Mouse (Mus musculus): ENCODE measurements around the gene Olfr725.

The Olfr725 gene

GRCm38 (mm10) chr14:50040275-50040674 lies at the start of gene Olfr725:
TSS of gene Olfr725 (minus strand) at chr14:50040375.
- DNase-seq (ENCODE audit: low spot score in 2 of 2) = no peak

- no peak for DNase-seq (ENCODE audit: low spot score in 2 of 2)
Measured at GRCm38 (mm10) chr14:50062733-50063104, 22.5 kb upstream of the Olfr725 start.

- DNase-seq (ENCODE audit: low spot score in 2 of 2) = no peak
Measured at GRCm38 (mm10) chr14:50061955-50062732, 22.0 kb upstream of the Olfr725 start.

DNA sequence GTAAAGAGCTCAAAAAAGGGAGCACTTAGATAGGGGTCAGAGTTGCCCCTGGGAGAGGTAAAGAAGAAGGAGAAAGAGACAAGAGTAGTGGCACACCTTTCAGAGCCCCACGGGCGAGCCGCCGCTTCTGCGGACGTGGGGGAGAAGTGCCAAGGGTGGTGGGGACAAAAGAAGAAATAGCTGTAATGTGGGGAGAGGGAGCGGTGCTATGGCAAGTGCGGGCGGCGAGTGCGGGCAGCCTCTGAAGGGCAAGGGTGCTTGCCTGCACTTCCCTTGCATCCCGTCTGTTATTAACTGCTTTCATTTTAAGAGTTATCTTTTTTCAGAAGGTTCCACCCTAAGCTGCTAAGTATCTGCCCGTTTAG lies 21.4 kb upstream of the Olfr725 start:
- DNase-seq (ENCODE audit: low spot score in 2 of 2) = no peak

DNA sequence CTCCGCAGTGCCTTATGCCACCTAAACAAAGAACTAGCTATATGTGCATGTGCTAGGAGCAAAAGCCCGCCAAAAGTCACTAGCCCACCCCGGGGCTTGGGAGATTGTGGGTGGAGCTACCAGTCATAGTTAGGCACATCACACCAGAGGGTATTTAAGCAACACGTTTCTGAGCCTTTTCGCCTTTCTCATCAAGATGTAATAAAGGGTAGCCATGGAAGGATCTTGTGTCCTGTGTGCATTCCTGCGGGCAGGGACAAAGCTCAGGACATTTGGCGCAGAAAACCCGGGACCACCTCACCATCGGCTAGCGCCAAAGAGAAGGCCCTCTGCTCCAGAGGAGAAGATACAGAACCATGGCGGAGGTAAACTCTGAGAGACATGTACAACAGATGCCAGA lies 21.0 kb upstream of the Olfr725 start:
- no peak for DNase-seq (ENCODE audit: low spot score in 2 of 2)

GRCm38 (mm10) chr14:50032041-50032440 lies 8.1 kb downstream of the Olfr725 start:
- no peak for DNase-seq (ENCODE audit: low spot score in 2 of 2)

- DNase-seq (ENCODE audit: low spot score in 2 of 2) = no peak
Measured at GRCm38 (mm10) chr14:50031356-50031755, 8.8 kb downstream of the Olfr725 start.

DNA sequence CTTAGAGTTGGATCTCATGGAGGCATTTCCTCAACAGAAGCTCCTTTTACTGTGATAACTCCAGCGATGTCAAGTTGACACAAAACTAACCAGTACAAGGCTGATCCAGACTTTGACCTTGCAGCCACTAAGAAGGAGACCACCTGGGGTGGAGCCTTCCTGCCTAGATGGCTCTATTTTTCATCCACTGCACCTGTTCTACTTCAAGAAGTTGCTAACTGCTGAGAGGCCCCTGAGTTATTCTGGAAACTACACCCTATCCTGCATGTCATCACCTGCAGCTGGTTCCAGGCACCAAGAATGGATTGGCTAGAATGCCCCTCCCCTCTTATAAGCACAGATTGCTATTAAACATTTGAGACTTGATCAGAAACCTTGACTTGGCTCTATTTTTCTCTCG lies 13.8 kb downstream of the Olfr725 start:
- DNase-seq (ENCODE audit: low spot score in 2 of 2) = no peak
